Mouse (Mus musculus): ENCODE data around the gene Slc24a4. TPM values are rescaled to one million over a fixed set of nuclear protein-coding genes. Genes with fewer than 3 reads are reported as not detected.
"Not testable (repeated sequence)": the region's sequence is repeated elsewhere in the genome, so short reads cannot be mapped to it uniquely, and the experiment has no call there.

The Slc24a4 gene
- polyA plus RNA-seq, 1 experiment from 2014 or later = 0.16 TPM

DNA sequence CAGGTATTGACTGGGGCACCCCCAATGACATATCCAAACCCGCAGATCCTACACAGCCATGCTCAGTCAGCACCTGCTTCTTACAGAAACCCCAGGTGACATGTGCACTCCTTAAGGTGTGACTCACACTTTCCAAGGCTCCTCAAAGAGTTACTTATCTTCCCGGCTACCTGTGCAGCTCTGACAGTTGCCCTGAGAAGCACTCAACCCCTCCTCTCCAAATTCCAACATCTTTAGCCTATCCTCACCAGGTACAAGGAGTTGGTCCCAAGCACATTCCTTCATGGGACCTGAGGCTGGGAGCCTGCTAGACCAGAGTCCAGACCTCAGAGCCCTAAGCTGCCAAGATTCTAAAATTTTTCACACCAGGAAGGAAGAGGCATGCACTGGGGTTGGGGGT is 134.3 kb downstream of the Slc24a4 start:
- H3K27ac ChIP-seq (ENCODE audit: low read depth, low read length) = no peak overlapping the region
- ATAC-seq (replicated peaks; ENCODE audit: low FRiP score) = no peak
- no peak overlapping the region for H3K4me2 ChIP-seq (ENCODE audit: low read depth, low read length, severe bottlenecking)
- H3K4me1 ChIP-seq (replicated peaks; ENCODE audit: control insufficient read depth, insufficient read depth, low read length) = no peaks in the 10 kb centered on the region
- H3K27me3 ChIP-seq (ENCODE audit: control insufficient read depth, insufficient read depth, low read length) = no peaks in the 10 kb centered on the region
- H3K4me3 ChIP-seq (ENCODE audit: low read depth, low read length) = no peak overlapping the region
- no peak overlapping the region for H3K9ac ChIP-seq (ENCODE audit: low read length)
- DNase-seq (ENCODE audit: low spot score) = no peak
- H3K9me3 ChIP-seq (ENCODE audit: control insufficient read depth, low read length) = no peaks in the 10 kb centered on the region
- WGBS = 79% methylated on average over 2 of the region's 2 CpGs
- H3K36me3 ChIP-seq (ENCODE audit: control insufficient read depth, insufficient read depth, low read length) = no peaks in the 10 kb centered on the region

DNA sequence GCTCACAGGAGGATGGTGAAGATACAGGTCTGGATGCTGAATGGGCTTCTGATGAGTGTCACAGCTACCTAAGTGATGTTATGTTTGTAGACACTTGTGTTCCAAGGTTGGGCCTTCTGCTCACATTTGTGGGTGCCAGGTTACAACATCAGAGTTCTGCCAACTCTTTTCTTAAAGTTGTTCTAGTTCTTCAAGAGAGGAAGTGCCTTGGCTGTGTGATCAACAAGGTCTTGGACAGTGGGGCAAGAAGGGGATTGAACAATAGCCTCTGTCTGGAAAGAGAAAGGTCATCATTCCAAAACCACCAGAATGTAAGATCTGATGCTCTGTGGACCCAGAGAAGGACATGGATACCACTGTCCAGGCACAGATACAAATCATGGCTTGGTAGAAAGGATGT is 134.7 kb downstream of the Slc24a4 start:
- Histone ChIP-seq H3K27me3 (ENCODE audit: control insufficient read depth, insufficient read depth, low read length) (no peaks in the 10 kb centered on the region), H3K4me1 (replicated peaks; ENCODE audit: control insufficient read depth, insufficient read depth, low read length) (no peaks in the 10 kb centered on the region), H3K9ac (ENCODE audit: low read length) (no peak overlapping the region), H3K4me3 (ENCODE audit: low read depth, low read length) (no peak overlapping the region), H3K27ac (ENCODE audit: low read depth, low read length) (no peak overlapping the region), H3K9me3 (ENCODE audit: control insufficient read depth, low read length) (no peaks in the 10 kb centered on the region), H3K36me3 (ENCODE audit: control insufficient read depth, insufficient read depth, low read length) (no peaks in the 10 kb centered on the region), H3K4me2 (ENCODE audit: low read depth, low read length, severe bottlenecking) (no peak overlapping the region)
- ATAC-seq (replicated peaks; ENCODE audit: low FRiP score) (no peak), DNase-seq (ENCODE audit: low spot score) (no peak)

DNA sequence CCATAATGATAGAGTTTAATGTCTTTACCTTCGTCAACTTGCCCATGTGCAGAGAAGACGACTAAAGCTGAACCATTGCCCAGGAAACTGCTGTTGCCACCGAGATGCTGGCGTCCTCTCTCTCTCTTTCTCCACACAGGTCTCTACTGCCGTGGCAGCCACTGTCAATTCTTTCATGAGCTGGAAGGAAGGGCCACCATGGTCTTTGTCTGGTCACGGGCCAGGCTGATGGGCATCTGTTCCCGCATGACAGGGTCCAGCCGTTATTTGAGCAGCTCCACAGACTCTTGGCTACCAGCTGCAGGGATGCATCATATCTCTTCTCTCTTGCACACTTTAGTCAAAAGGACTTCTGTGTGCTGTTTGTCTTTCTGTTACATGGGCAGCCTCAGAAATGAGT is 137.9 kb downstream of the Slc24a4 start:
- DNase-seq (ENCODE audit: low spot score) = no peak
- ATAC-seq (replicated peaks; ENCODE audit: low FRiP score) = no peak
- H3K4me3 ChIP-seq (ENCODE audit: low read depth, low read length) = no peak overlapping the region
- H3K27ac ChIP-seq (ENCODE audit: low read depth, low read length) = no peak overlapping the region
- H3K27me3 ChIP-seq (ENCODE audit: control insufficient read depth, insufficient read depth, low read length) = no peaks in the 10 kb centered on the region
- H3K36me3 ChIP-seq (ENCODE audit: control insufficient read depth, insufficient read depth, low read length) = no peaks in the 10 kb centered on the region
- H3K9me3 ChIP-seq (ENCODE audit: control insufficient read depth, low read length) = no peaks in the 10 kb centered on the region
- no peak overlapping the region for H3K9ac ChIP-seq (ENCODE audit: low read length)
- H3K4me2 ChIP-seq (ENCODE audit: low read depth, low read length, severe bottlenecking) = no peak overlapping the region
- WGBS = 89% methylated on average over 8 of the region's 8 CpGs
- H3K4me1 ChIP-seq (replicated peaks; ENCODE audit: control insufficient read depth, insufficient read depth, low read length) = no peaks in the 10 kb centered on the region

DNA sequence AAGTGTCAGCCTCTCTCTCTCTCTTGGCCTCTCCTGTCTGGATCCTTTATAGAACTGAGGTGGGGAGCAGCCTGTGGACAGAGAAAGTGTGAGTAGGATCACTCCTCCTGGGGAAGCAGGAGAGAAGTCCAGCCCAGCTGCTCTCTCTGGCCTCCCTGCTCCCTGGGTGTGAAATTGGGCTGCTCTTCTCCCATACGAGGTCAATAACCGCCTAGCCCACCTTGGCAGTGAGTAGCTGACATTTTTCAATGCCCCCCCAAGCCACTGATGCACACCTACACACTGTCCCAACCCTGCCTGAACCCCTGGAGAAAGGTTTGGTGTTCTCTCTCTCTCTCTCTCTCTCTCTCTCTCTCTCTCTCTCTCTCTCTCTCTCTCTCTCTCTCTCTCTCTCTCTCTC is 140.6 kb downstream of the Slc24a4 start:
- Histone ChIP-seq H3K4me1 (replicated peaks; ENCODE audit: control insufficient read depth, insufficient read depth, low read length) (no peaks in the 10 kb centered on the region), H3K4me2 (ENCODE audit: low read depth, low read length, severe bottlenecking) (no peak overlapping the region), H3K27me3 (ENCODE audit: control insufficient read depth, insufficient read depth, low read length) (no peaks in the 10 kb centered on the region), H3K9me3 (ENCODE audit: control insufficient read depth, low read length) (no peaks in the 10 kb centered on the region), H3K9ac (ENCODE audit: low read length) (no peak overlapping the region), H3K36me3 (ENCODE audit: control insufficient read depth, insufficient read depth, low read length) (no peaks in the 10 kb centered on the region), H3K27ac (ENCODE audit: low read depth, low read length) (no peak overlapping the region), H3K4me3 (ENCODE audit: low read depth, low read length) (no peak overlapping the region)
- no peak for DNase-seq (ENCODE audit: low spot score)
- no peak for ATAC-seq (replicated peaks; ENCODE audit: low FRiP score)
- 60% methylated on average over 2 of the region's 2 CpGs for WGBS

DNA sequence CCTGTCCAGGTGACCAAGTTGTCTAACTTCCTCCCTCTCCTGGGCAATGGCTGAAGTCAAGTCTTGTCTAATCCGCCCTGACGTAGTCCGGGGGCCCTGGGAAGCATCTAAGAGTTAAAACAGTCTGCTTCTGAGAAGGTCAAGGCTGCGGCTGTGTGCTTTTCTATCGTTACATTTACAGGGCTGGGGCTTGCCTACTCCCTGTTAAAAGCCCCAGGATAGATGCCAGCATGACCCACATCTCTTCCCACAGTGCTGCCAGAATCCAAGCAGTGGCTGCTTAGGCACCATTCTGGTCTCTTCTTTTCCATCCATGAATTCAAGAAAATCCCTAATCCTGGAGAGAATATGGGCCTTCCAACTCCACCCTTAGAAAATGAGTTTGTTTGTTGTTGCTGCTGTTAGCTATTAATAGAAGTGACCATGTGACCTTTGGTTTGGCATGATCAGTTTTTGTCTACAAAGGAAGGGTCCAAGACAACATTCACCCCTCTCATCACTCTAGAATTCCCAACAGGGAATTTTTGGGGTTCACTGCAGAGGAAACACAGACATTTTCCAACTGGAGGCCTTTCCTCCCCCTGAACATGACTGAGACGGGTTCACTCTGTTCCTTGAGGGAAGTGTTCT is 142.4 kb downstream of the Slc24a4 start:
- DNase-seq (ENCODE audit: low spot score) = no peak
- Histone ChIP-seq H3K4me2 (ENCODE audit: low read depth, low read length, severe bottlenecking) (no peak overlapping the region), H3K9ac (ENCODE audit: low read length) (no peak overlapping the region), H3K9me3 (ENCODE audit: control insufficient read depth, low read length) (no peaks in the 10 kb centered on the region), H3K4me3 (ENCODE audit: low read depth, low read length) (no peak overlapping the region), H3K27ac (ENCODE audit: low read depth, low read length) (no peak overlapping the region), H3K36me3 (ENCODE audit: control insufficient read depth, insufficient read depth, low read length) (no peaks in the 10 kb centered on the region), H3K27me3 (ENCODE audit: control insufficient read depth, insufficient read depth, low read length) (no peaks in the 10 kb centered on the region), H3K4me1 (replicated peaks; ENCODE audit: control insufficient read depth, insufficient read depth, low read length) (no peaks in the 10 kb centered on the region)
- no peak for ATAC-seq (replicated peaks; ENCODE audit: low FRiP score)
- WGBS = 88% methylated on average over 6 of the region's 6 CpGs

DNA sequence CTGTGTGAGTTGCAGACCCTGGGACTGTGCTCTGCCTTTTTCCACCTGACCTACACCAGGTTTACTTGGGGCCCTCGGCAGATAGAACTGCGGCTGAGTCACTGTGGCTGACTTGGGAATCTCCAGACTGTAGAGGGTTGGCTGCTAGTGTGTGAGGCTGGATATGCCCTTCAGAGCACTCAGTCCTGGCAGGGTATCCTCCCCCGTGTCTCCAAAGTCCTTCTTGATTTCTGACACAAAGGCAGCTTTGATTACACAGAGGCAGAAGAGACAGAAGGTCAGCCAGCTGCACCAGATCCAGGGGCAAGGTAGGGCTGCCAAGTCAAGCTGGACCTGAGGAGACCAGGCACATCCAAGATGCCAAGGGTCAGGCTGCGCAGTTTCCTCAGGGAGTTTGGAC is 142.9 kb downstream of the Slc24a4 start:
- WGBS = 79% methylated on average over 4 of the region's 4 CpGs
- ATAC-seq (replicated peaks; ENCODE audit: low FRiP score) = no peak
- Histone ChIP-seq H3K4me3 (ENCODE audit: low read depth, low read length) (no peak overlapping the region), H3K27ac (ENCODE audit: low read depth, low read length) (no peak overlapping the region), H3K27me3 (ENCODE audit: control insufficient read depth, insufficient read depth, low read length) (no peaks in the 10 kb centered on the region), H3K9me3 (ENCODE audit: control insufficient read depth, low read length) (no peaks in the 10 kb centered on the region), H3K4me2 (ENCODE audit: low read depth, low read length, severe bottlenecking) (no peak overlapping the region), H3K36me3 (ENCODE audit: control insufficient read depth, insufficient read depth, low read length) (no peaks in the 10 kb centered on the region), H3K4me1 (replicated peaks; ENCODE audit: control insufficient read depth, insufficient read depth, low read length) (no peaks in the 10 kb centered on the region), H3K9ac (ENCODE audit: low read length) (no peak overlapping the region)
- DNase-seq (ENCODE audit: low spot score) = no peak

DNA sequence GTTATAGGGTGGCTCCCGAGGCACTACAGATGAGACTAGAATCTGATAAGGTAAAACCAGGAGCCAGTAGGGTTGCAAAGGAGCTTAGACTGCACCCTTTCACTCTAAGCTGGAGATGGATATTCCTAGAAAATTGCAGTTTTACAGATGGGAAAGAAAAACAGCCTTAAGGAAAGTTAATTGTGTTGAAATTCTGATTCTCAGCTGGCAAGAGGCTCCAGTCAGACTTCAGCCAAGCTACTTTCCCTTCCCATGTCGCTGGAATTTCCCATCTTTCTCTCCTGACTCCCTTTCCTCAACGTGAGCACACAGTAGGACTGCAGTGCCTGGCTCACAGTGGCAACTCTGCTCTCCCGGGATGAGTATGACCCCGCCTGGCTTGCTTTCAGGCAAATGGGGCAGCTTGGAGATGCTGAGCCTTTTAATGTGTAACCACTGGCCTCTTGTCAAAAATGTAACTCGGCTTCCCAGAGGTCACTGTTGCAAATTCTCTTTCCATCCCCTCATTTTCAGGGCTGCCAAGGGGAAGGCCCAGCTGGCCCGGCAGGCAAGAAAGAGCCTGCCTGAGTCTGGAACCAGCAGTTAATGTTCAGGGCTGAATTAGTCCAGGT is 147.4 kb downstream of the Slc24a4 start:
- Histone ChIP-seq H3K9ac (ENCODE audit: low read length) (no peak overlapping the region), H3K36me3 (ENCODE audit: control insufficient read depth, insufficient read depth, low read length) (no peaks in the 10 kb centered on the region), H3K27ac (ENCODE audit: low read depth, low read length) (no peak overlapping the region), H3K4me3 (ENCODE audit: low read depth, low read length) (no peak overlapping the region), H3K4me1 (replicated peaks; ENCODE audit: control insufficient read depth, insufficient read depth, low read length) (no peaks in the 10 kb centered on the region), H3K4me2 (ENCODE audit: low read depth, low read length, severe bottlenecking) (no peak overlapping the region), H3K27me3 (ENCODE audit: control insufficient read depth, insufficient read depth, low read length) (no peaks in the 10 kb centered on the region), H3K9me3 (ENCODE audit: control insufficient read depth, low read length) (no peaks in the 10 kb centered on the region; the same call in 1 of the 2 replicates)
- DNase-seq (ENCODE audit: low spot score) = no peak
- 66% methylated on average over 7 of the region's 7 CpGs for WGBS
- ATAC-seq (replicated peaks; ENCODE audit: low FRiP score) = no peak

DNA sequence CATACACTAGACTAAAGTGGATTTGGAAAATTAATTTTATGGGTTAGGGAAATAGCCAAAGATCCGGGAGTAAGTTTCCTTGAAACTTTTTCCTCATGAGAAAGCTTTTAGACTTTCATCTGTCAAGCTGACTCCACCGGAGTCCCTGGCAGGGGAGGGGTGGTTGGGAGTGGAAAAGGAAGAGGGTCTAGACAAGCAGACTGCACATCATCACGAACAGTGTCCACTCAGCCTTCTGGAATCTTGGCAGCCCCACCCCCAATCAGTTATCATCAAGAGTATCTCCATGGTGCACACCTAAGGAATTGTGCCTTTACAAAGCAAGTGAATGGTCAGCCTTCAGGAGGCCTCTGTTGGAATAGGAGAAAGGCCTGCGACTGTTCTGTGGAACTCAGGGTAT is 151.8 kb downstream of the Slc24a4 start:
- not testable (repeated sequence) for H3K4me3 ChIP-seq (ENCODE audit: low read depth, low read length); H3K36me3 ChIP-seq (ENCODE audit: control insufficient read depth, insufficient read depth, low read length); H3K9me3 ChIP-seq (ENCODE audit: control insufficient read depth, low read length); ATAC-seq (replicated peaks; ENCODE audit: low FRiP score); DNase-seq (ENCODE audit: low spot score); H3K27me3 ChIP-seq (ENCODE audit: control insufficient read depth, insufficient read depth, low read length); H3K4me2 ChIP-seq (ENCODE audit: low read depth, low read length, severe bottlenecking); H3K27ac ChIP-seq (ENCODE audit: low read depth, low read length); H3K9ac ChIP-seq (ENCODE audit: low read length); H3K4me1 ChIP-seq (replicated peaks; ENCODE audit: control insufficient read depth, insufficient read depth, low read length)
- 81% methylated on average over 4 of the region's 4 CpGs for WGBS

DNA sequence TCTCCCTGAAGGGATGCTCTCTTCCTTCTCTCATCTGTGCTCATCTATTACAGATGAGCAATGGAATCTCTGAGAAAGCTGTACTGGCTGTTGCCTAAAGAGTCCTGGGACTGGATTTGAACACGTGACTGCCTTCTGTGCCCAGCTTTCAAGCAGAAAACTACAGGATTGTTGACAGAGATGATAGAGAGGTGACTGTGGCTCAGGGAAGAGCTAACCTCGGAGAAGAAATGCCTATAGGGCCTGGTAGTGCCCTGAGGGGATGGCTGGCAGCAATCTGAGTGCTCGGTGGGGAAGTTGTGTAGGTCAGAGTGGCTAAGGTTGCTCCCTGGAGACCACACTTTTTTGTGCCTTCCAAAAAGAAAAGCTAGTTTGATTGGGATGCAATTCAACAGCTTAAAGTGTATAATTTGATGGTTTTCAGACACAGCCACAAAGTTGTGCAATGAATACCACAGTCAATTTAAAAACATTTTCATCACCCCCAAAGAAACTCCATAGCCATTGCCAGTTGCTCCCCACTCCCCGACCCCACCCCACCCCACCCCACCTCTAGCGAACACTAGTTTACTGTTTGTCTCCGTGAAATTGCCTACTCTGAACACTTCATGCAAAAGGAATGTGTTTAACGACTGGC is 152.5 kb downstream of the Slc24a4 start:
- WGBS = 58% methylated on average over 7 of the region's 7 CpGs
- H3K4me2 ChIP-seq (ENCODE audit: low read depth, low read length, severe bottlenecking) = no peak overlapping the region
- no peaks in the 10 kb centered on the region for H3K36me3 ChIP-seq (ENCODE audit: control insufficient read depth, insufficient read depth, low read length)
- no peak overlapping the region for H3K27ac ChIP-seq (ENCODE audit: low read depth, low read length)
- peaks cover 9% of the 10 kb centered on the region for H3K27me3 ChIP-seq (ENCODE audit: control insufficient read depth, insufficient read depth, low read length)
- ATAC-seq (replicated peaks; ENCODE audit: low FRiP score) = no peak
- H3K4me3 ChIP-seq (ENCODE audit: low read depth, low read length) = no peak overlapping the region
- no peaks in the 10 kb centered on the region; the same call in 1 of the 2 replicates for H3K9me3 ChIP-seq (ENCODE audit: control insufficient read depth, low read length)
- no peak overlapping the region for H3K9ac ChIP-seq (ENCODE audit: low read length)
- peaks cover 4% of the 10 kb centered on the region; the same call in 1 of the 2 replicates for H3K4me1 ChIP-seq (replicated peaks; ENCODE audit: control insufficient read depth, insufficient read depth, low read length)
- DNase-seq (ENCODE audit: low spot score) = no peak
